ENCODE assay signal across 10 mouse cellular contexts in genomic region chr2:102743918-102744696, GRCm38 (mm10).
DNase-seq lines count a peak whose midpoint lies in the region; ATAC-seq and TF ChIP-seq lines count a peak whose summit lies in the region.
"Had no signal": no experiment of that assay in that cellular context is flagged by ENCODE, and none has a peak within 500 bp of the region (broad histone marks: within the 10 kb centered on the region; RNA-seq: fewer than 3 reads in every experiment).

No protein-coding gene starts in this region.

- peak; percentile 36; the same call in 1 of the 2 replicates for TF ChIP-seq CTCF in G1E (IDR thresholded peaks at IDR 0.05; ENCODE audit: low read depth, low read length)
- peak; percentile 74 for TF ChIP-seq CTCF in liver, embryonic 14.5 days (IDR thresholded peaks at IDR 0.05; ENCODE audit: low read depth)

- 56% methylated on average over 10 of the region's 10 CpGs for WGBS in intestine, embryonic 14.5 days
- WGBS in intestine, embryonic 16.5 days: 54% methylated on average over 10 of the region's 10 CpGs
- WGBS in hindbrain, embryonic 15.5 days: 59% methylated on average over 10 of the region's 10 CpGs
- WGBS in liver, embryonic 14.5 days (ENCODE audit: insufficient replicate concordance): 32% methylated on average over 10 of the region's 10 CpGs
- 58% methylated on average over 10 of the region's 10 CpGs for WGBS in neural tube, embryonic 13.5 days

- H3K9me3 ChIP-seq in intestine, embryonic 14.5 days (ENCODE audit: control insufficient read depth, low read length): no peaks in the 10 kb centered on the region
- no peaks in the 10 kb centered on the region for H3K9me3 ChIP-seq in intestine, embryonic 16.5 days (ENCODE audit: control insufficient read depth, low read length)
- H3K9me3 ChIP-seq in G1E (replicated peaks): no peaks in the 10 kb centered on the region
- no peaks in the 10 kb centered on the region for H3K9me3 ChIP-seq in hindbrain, embryonic 15.5 days
- no peaks in the 10 kb centered on the region for H3K9me3 ChIP-seq in liver, embryonic 14.5 days (ENCODE audit: control insufficient read depth, low read length)
- no peaks in the 10 kb centered on the region for H3K9me3 ChIP-seq in neural tube, embryonic 13.5 days
- H3K9me3 ChIP-seq: embryonic facial prominence, embryonic 13.5 days; lung, embryonic 15.5 days had no signal

- no peaks in the 10 kb centered on the region for H3K36me3 ChIP-seq in intestine, embryonic 14.5 days (ENCODE audit: control insufficient read depth, insufficient read depth, low read length)
- H3K36me3 ChIP-seq in intestine, embryonic 16.5 days (ENCODE audit: control insufficient read depth, insufficient read depth, low read length): no peaks in the 10 kb centered on the region
- no peaks in the 10 kb centered on the region for H3K36me3 ChIP-seq in G1E (replicated peaks)
- peaks cover 7% of the 10 kb centered on the region; the same call in 1 of the 2 replicates for H3K36me3 ChIP-seq in hindbrain, embryonic 15.5 days
- no peaks in the 10 kb centered on the region for H3K36me3 ChIP-seq in liver, embryonic 14.5 days (replicated peaks; ENCODE audit: control insufficient read depth, insufficient read depth, low read depth)
- peaks cover 28% of the 10 kb centered on the region for H3K36me3 ChIP-seq in neural tube, embryonic 13.5 days
- H3K36me3 ChIP-seq: embryonic facial prominence, embryonic 13.5 days; lung, embryonic 15.5 days had no signal

- no peak overlapping the region for H3K4me2 ChIP-seq in intestine, embryonic 14.5 days (ENCODE audit: low read length)
- H3K4me2 ChIP-seq in intestine, embryonic 16.5 days (ENCODE audit: low read depth, low read length): no peak overlapping the region
- no peak overlapping the region for H3K4me2 ChIP-seq in hindbrain, embryonic 15.5 days
- no peak overlapping the region for H3K4me2 ChIP-seq in liver, embryonic 14.5 days (ENCODE audit: low read depth)
- no peak overlapping the region for H3K4me2 ChIP-seq in neural tube, embryonic 13.5 days
- H3K4me2 ChIP-seq: embryonic facial prominence, embryonic 13.5 days; lung, embryonic 15.5 days had no signal

- no peak overlapping the region for H3K27ac ChIP-seq in intestine, embryonic 14.5 days (ENCODE audit: low read depth)
- H3K27ac ChIP-seq in intestine, embryonic 16.5 days (ENCODE audit: low read length): no peak overlapping the region
- H3K27ac ChIP-seq in hindbrain, embryonic 15.5 days (replicated peaks): 0 out of 2 replicates have a peak overlapping the region, but pooled peaks have one; percentile 56
- H3K27ac ChIP-seq in liver, embryonic 14.5 days: no peak overlapping the region
- H3K27ac ChIP-seq in neural tube, embryonic 13.5 days (replicated peaks): peak overlapping the region; percentile 46
- H3K27ac ChIP-seq: embryonic facial prominence, embryonic 13.5 days; lung, embryonic 15.5 days had no signal

- no peak for TF ChIP-seq EP300 in liver, embryonic 14.5 days (IDR thresholded peaks at IDR 0.05; ENCODE audit: low read depth)

- no peak for ATAC-seq in intestine, embryonic 14.5 days (replicated peaks; ENCODE audit: low FRiP score, low TSS enrichment, low read depth)
- no peak; the same call in 1 of the 2 replicates for ATAC-seq in intestine, embryonic 16.5 days
- ATAC-seq in G1E (ENCODE audit: extremely low read depth, insufficient number of reproducible peaks, low FRiP score, poor library complexity, severe bottlenecking): peak; percentile 32; the same call in 1 of the 2 replicates
- peak; percentile 62 for ATAC-seq in common myeloid progenitor, adult 5-6 weeks (replicated peaks; ENCODE audit: low read depth, poor library complexity, severe bottlenecking)
- ATAC-seq in hindbrain, embryonic 15.5 days (ENCODE audit: low FRiP score, low read depth): no peak
- ATAC-seq in liver, embryonic 14.5 days (ENCODE audit: insufficient read depth): no peak
- no peak for ATAC-seq in neural tube, embryonic 13.5 days (ENCODE audit: low read depth)

- peak; percentile 68 for DNase-seq in intestine, embryonic 14.5 days (ENCODE audit: low spot score)
- DNase-seq in G1E (ENCODE audit: low spot score): peak; percentile 28
- peak; percentile 66 to 68 (median 66) for DNase-seq in liver, embryonic 14.5 days (ENCODE audit: low read depth in 3 of 3, low spot score in 3 of 3)
- peak; percentile 80 for DNase-seq in thymus, postnatal 14 days

- no peak overlapping the region for H3K4me3 ChIP-seq in intestine, embryonic 14.5 days (ENCODE audit: low read depth, low read length)
- no peak overlapping the region for H3K4me3 ChIP-seq in intestine, embryonic 16.5 days (ENCODE audit: low read length)
- no peak overlapping the region for H3K4me3 ChIP-seq in G1E (ENCODE audit: low read depth, low read length)
- no peak overlapping the region for H3K4me3 ChIP-seq in hindbrain, embryonic 15.5 days
- H3K4me3 ChIP-seq in liver, embryonic 14.5 days (ENCODE audit: insufficient read depth in 1 of 2, low read depth in 2 of 2, low read length in 2 of 2): no peak overlapping the region
- no peak overlapping the region for H3K4me3 ChIP-seq in neural tube, embryonic 13.5 days
- H3K4me3 ChIP-seq: embryonic facial prominence, embryonic 13.5 days; lung, embryonic 15.5 days had no signal

- 0 out of 2 replicates have a peak, but pooled peaks cover 3% of the 10 kb centered on the region for H3K4me1 ChIP-seq in intestine, embryonic 14.5 days (replicated peaks; ENCODE audit: control insufficient read depth, insufficient read depth, low read length)
- 0 out of 2 replicates have a peak, but pooled peaks cover 2% of the 10 kb centered on the region for H3K4me1 ChIP-seq in intestine, embryonic 16.5 days (ENCODE audit: control insufficient read depth, insufficient read depth, low read length)
- peaks cover 49% of the 10 kb centered on the region for H3K4me1 ChIP-seq in G1E (ENCODE audit: insufficient read depth, low read depth, low read length)
- peaks cover 17% of the 10 kb centered on the region for H3K4me1 ChIP-seq in hindbrain, embryonic 15.5 days (replicated peaks)
- H3K4me1 ChIP-seq in liver, embryonic 14.5 days (replicated peaks; ENCODE audit: control insufficient read depth in 2 of 2, insufficient read depth in 2 of 2, low read length in 1 of 2): peaks cover 7 to 9% of the 10 kb centered on the region in 2 experiments
- peaks cover 19% of the 10 kb centered on the region for H3K4me1 ChIP-seq in neural tube, embryonic 13.5 days (replicated peaks)
- H3K4me1 ChIP-seq: embryonic facial prominence, embryonic 13.5 days had no signal

- no peaks in the 10 kb centered on the region for H3K27me3 ChIP-seq in intestine, embryonic 14.5 days (replicated peaks; ENCODE audit: control insufficient read depth, insufficient read depth, low read length)
- no peaks in the 10 kb centered on the region for H3K27me3 ChIP-seq in intestine, embryonic 16.5 days (replicated peaks; ENCODE audit: control insufficient read depth, insufficient read depth, low read length)
- peaks cover 9% of the 10 kb centered on the region for H3K27me3 ChIP-seq in G1E (ENCODE audit: insufficient read depth, low read length)
- no peaks in the 10 kb centered on the region for H3K27me3 ChIP-seq in hindbrain, embryonic 15.5 days
- H3K27me3 ChIP-seq in liver, embryonic 14.5 days (ENCODE audit: control insufficient read depth, insufficient read depth, low read length): no peaks in the 10 kb centered on the region
- no peaks in the 10 kb centered on the region for H3K27me3 ChIP-seq in neural tube, embryonic 13.5 days
- H3K27me3 ChIP-seq: embryonic facial prominence, embryonic 13.5 days; lung, embryonic 15.5 days had no signal

- H3K9ac ChIP-seq in intestine, embryonic 14.5 days (ENCODE audit: low read length): no peak overlapping the region
- no peak overlapping the region for H3K9ac ChIP-seq in intestine, embryonic 16.5 days (ENCODE audit: low read depth, low read length)
- no peak overlapping the region for H3K9ac ChIP-seq in hindbrain, embryonic 15.5 days
- H3K9ac ChIP-seq in liver, embryonic 14.5 days (replicated peaks): no peak overlapping the region
- H3K9ac ChIP-seq in neural tube, embryonic 13.5 days: no peak overlapping the region
- H3K9ac ChIP-seq: embryonic facial prominence, embryonic 13.5 days; lung, embryonic 15.5 days had no signal

Comparison
In these comparisons a context has a peak if more than half of its experiments do, and no peak if none do; other contexts are left out.
1. ATAC-seq: peak in G1E (single experiment) and common myeloid progenitor, adult 5-6 weeks (single experiment); none in intestine, embryonic 14.5 days (single experiment), intestine, embryonic 16.5 days (single experiment), hindbrain, embryonic 15.5 days (single experiment), liver, embryonic 14.5 days (single experiment) and neural tube, embryonic 13.5 days (single experiment).
2. DNase-seq: peak in every context shown above with its lines; median percentile 80 in thymus, postnatal 14 days; 68 in intestine, embryonic 14.5 days; 66 in liver, embryonic 14.5 days; 28 in G1E.
3. H3K27ac ChIP-seq: peak in hindbrain, embryonic 15.5 days (single experiment) and neural tube, embryonic 13.5 days (single experiment); none in intestine, embryonic 14.5 days (single experiment), intestine, embryonic 16.5 days (single experiment) and liver, embryonic 14.5 days (single experiment).